Mouse (Mus musculus) liver, adult 2 months (tissue): Measurements from ENCODE around the gene Slc30a4. TPM values are rescaled to one million over a fixed set of nuclear protein-coding genes. Genes with fewer than 3 reads are reported as not detected.

Source experiments
- DNase-seq: peaks from one replicate; pipeline ENCODE4 v3.0.0-alpha.2; 2011; ENCODE audit warnings: low read depth, low spot score; ENCODE audit errors: extremely low read depth
- H3K27ac ChIP-seq: fragments of 200-500 bp; replicated peaks from 2 replicates; pipeline ENCODE4 v1.5.1; 2012; ENCODE audit warnings: low read depth, mild to moderate bottlenecking, control low read depth, inconsistent platforms, low read length; ENCODE audit not compliant: insufficient read depth
- H3K27me3 ChIP-seq: fragments of 200-500 bp; 2 replicates; pipeline ENCODE4 v1.6.1; 2012; ENCODE audit warnings: mild to moderate bottlenecking, moderate library complexity, low read length, inconsistent platforms; ENCODE audit not compliant: control insufficient read depth, insufficient read depth
- H3K36me3 ChIP-seq: fragments of 200-500 bp; 2 replicates; pipeline ENCODE4 v1.6.1; 2012; ENCODE audit warnings: low read length, inconsistent platforms; ENCODE audit not compliant: control insufficient read depth, insufficient read depth
- H3K4me1 ChIP-seq: fragments of 200-500 bp; 2 replicates; pipeline ENCODE4 v1.6.1; 2011; ENCODE audit warnings: low read length; ENCODE audit not compliant: control insufficient read depth, insufficient read depth
- H3K4me3 ChIP-seq: fragments of 200-500 bp; 2 replicates; pipeline ENCODE4 v1.5.1; 2011; ENCODE audit warnings: low read depth, mild to moderate bottlenecking, control low read depth, low read length, moderate library complexity; ENCODE audit not compliant: insufficient read depth
- H3K79me2 ChIP-seq: fragments of 200-500 bp; 2 replicates; pipeline ENCODE4 v1.6.1; 2012; ENCODE audit warnings: inconsistent platforms, mild to moderate bottlenecking, low read length, moderate library complexity; ENCODE audit not compliant: control insufficient read depth, insufficient read depth
- H3K9ac ChIP-seq: fragments of 200-500 bp; 2 replicates; pipeline ENCODE4 v1.6.1; 2012; ENCODE audit warnings: low read depth, mild to moderate bottlenecking, control low read depth, inconsistent platforms, low read length
- CTCF ChIP-seq: fragments of 200-500 bp; IDR thresholded peaks from 2 replicates; pipeline ENCODE4 v1.5.1; 2011; ENCODE audit warnings: low read depth, low read length, control low read depth
- POLR2A ChIP-seq: fragments of 200-500 bp; IDR thresholded peaks from 2 replicates; pipeline ENCODE4 v1.6.1; 2011; ENCODE audit warnings: low read length, control low read depth; ENCODE audit not compliant: insufficient read depth; ENCODE audit errors: extremely low read depth
- WGBS: fragments of 180-500 bp; shearing (Covaris S2); methylation state at CpG from one replicate; pipeline ENCODE4 v1.1.7; 2018; 5-methylcytosine and 5-hydroxymethylcytosine counted together
- polyA plus RNA-seq: library from polyadenylated mRNA; depleted of rRNA; stranded (reverse); fragments of >200 nt; gene quantifications from 2 replicates; pipeline ENCODE4 v1.2.3, GENCODE M21; 2012
- total RNA-seq: library from RNA; depleted of rRNA; stranded (reverse); fragments of >200 nt; gene quantifications from 2 replicates; pipeline ENCODE4 v1.2.3, GENCODE M21; 2014

Slc30a4 gene
- total and polyA plus RNA-seq, 2 experiments: 2.4 to 8.5 TPM

GRCm38 (mm10) chr2:122657707-122658524 lies 44.5 kb downstream of the Slc30a4 start:
- no peak for DNase-seq
- Histone ChIP-seq H3K4me3 (no peak overlapping the region), H3K27me3 (no peaks in the 10 kb centered on the region), H3K9ac (no peak overlapping the region), H3K36me3 (no peaks in the 10 kb centered on the region), H3K4me1 (no peaks in the 10 kb centered on the region), H3K79me2 (no peaks in the 10 kb centered on the region), H3K27ac (no peak overlapping the region)
- WGBS: 88% methylated on average over 11 of the region's 11 CpGs
- no peak for TF ChIP-seq POLR2A
- no peak for TF ChIP-seq CTCF

GRCm38 (mm10) chr2:122656767-122657166 lies 45.7 kb downstream of the Slc30a4 start:
- H3K9ac ChIP-seq: no peak overlapping the region
- no peaks in the 10 kb centered on the region for H3K4me1 ChIP-seq
- H3K79me2 ChIP-seq: no peaks in the 10 kb centered on the region
- no peak overlapping the region for H3K4me3 ChIP-seq
- WGBS: 57% methylated on average over 9 of the region's 9 CpGs
- no peak for TF ChIP-seq POLR2A
- no peak for TF ChIP-seq CTCF
- no peaks in the 10 kb centered on the region for H3K27me3 ChIP-seq
- no peak for DNase-seq
- H3K36me3 ChIP-seq: no peaks in the 10 kb centered on the region
- no peak overlapping the region for H3K27ac ChIP-seq

GRCm38 (mm10) chr2:122656052-122656451 lies 46.4 kb downstream of the Slc30a4 start:
- Histone ChIP-seq H3K27ac (no peak overlapping the region), H3K9ac (no peak overlapping the region), H3K79me2 (no peaks in the 10 kb centered on the region), H3K36me3 (no peaks in the 10 kb centered on the region), H3K27me3 (no peaks in the 10 kb centered on the region), H3K4me1 (no peaks in the 10 kb centered on the region), H3K4me3 (no peak overlapping the region)
- DNase-seq: no peak
- no peak for TF ChIP-seq CTCF
- no peak for TF ChIP-seq POLR2A
- 54% methylated on average over 2 of the region's 2 CpGs for WGBS

- Histone ChIP-seq H3K4me3 (no peak overlapping the region), H3K27me3 (no peaks in the 10 kb centered on the region), H3K79me2 (no peaks in the 10 kb centered on the region), H3K36me3 (no peaks in the 10 kb centered on the region), H3K9ac (no peak overlapping the region), H3K27ac (no peak overlapping the region), H3K4me1 (no peaks in the 10 kb centered on the region)
- no peak for TF ChIP-seq POLR2A
- no peak for TF ChIP-seq CTCF
- no peak for DNase-seq
- 52% methylated on average over 17 of the region's 17 CpGs for WGBS
Observed at GRCm38 (mm10) chr2:122652096-122653084, 50.1 kb downstream of the Slc30a4 start.

DNA sequence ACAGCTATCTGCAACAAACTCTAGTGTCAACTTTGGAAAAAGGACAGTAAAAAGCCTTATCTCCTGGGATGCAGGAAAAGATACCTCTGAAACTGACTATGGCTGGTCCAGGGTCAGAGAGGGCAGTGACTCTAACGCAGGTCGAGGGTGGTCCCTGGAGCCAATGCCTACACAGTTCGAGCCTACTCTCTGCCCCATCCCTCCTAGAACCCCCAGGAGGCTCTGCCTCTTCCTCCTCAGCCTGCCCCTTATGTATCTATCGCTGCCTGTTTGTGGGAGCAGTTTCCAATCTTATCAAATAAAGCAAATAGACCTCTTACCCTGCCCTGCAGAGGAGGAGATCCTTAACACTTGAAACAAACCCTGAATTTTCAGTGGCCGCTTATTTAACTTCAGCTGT lies 63.8 kb downstream of the Slc30a4 start:
- no peaks in the 10 kb centered on the region for H3K36me3 ChIP-seq
- no peak overlapping the region for H3K9ac ChIP-seq
- no peaks in the 10 kb centered on the region for H3K4me1 ChIP-seq
- WGBS: 28% methylated on average over 5 of the region's 5 CpGs
- no peak overlapping the region for H3K4me3 ChIP-seq
- DNase-seq: no peak
- H3K27ac ChIP-seq: no peak overlapping the region
- no peaks in the 10 kb centered on the region for H3K27me3 ChIP-seq
- no peak for TF ChIP-seq POLR2A
- TF ChIP-seq CTCF: no peak
- no peaks in the 10 kb centered on the region for H3K79me2 ChIP-seq
